Mouse (Mus musculus): Measurements from ENCODE around the gene Pld3. TPM values are rescaled to one million over a fixed set of nuclear protein-coding genes. Genes with fewer than 3 reads are reported as not detected.
"Not testable (repeated sequence)": the region's sequence is repeated elsewhere in the genome, so short reads cannot be mapped to it uniquely, and the experiment has no call there.

The Pld3 gene
- polyA plus RNA-seq, 1 experiment from 2014 or later = 78.8 TPM

DNA sequence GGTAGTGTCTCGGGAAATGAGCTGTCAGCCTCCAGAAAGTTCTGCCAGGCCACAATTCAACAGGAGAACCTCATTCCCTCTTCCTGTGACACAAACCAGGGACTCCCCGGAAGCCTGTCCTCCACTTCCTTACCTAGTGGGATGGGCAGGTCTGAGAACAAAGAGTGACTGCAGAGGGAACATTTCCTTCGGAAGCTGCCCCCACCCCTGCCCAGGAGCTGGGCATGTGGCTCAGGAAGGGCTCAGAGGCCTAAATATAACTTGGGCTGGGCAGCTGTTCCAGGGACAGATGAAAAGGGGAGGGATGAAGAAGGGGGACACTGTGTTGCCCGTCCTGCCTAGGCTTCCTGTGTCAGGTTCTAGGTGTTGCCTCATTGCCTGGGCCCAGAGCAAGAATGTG is 51.4 kb downstream of the Pld3 start:
- no peaks in the 10 kb centered on the region for H3K27me3 ChIP-seq (ENCODE audit: control insufficient read depth, insufficient read depth, low read length)
- H3K4me3 ChIP-seq (ENCODE audit: low read length) = no peak overlapping the region
- H3K27ac ChIP-seq (ENCODE audit: low read depth, low read length) = no peak overlapping the region
- no peaks in the 10 kb centered on the region for H3K36me3 ChIP-seq (ENCODE audit: control insufficient read depth, insufficient read depth, low read length)
- ATAC-seq (ENCODE audit: low FRiP score, low TSS enrichment) = no peak
- H3K4me2 ChIP-seq (replicated peaks; ENCODE audit: low read depth, low read length) = no peak overlapping the region
- 66% methylated on average over 4 of the region's 4 CpGs for WGBS
- H3K9me3 ChIP-seq (ENCODE audit: control insufficient read depth, low read length) = no peaks in the 10 kb centered on the region
- H3K4me1 ChIP-seq (ENCODE audit: control insufficient read depth, insufficient read depth, low read length) = peaks cover 1% of the 10 kb centered on the region
- no peak overlapping the region for H3K9ac ChIP-seq (ENCODE audit: low read depth, low read length)

DNA sequence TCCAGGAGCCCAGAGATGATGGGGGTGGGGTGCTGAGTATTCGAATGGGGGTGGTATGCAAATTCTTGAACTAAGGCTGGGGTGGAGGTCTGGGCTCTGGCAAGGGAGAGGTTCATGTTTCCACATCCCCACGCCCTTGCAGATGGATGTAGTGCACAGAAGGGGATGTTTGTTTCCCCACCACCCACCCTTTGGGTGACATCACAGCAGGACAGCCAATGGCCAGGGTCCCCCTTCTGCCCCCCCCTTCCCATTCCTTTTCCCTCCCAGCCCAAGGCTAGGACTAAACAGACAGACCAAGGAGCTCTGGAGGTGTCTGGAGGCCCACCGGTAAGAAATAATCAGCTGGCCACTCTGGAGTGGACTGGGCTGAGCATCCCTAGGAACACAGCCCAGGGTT is 54.0 kb downstream of the Pld3 start, which contains the start of gene Prx:
Gene Prx (plus strand): TSS at position 289 of the 400 bp plus-strand sequence.
- Histone ChIP-seq H3K4me3 (ENCODE audit: low read length) (no peak within 1 kb of the TSS), H3K9ac (ENCODE audit: low read depth, low read length) (no peak within 1 kb of the TSS), H3K27ac (ENCODE audit: low read depth, low read length) (no peak within 1 kb of the TSS), H3K27me3 (ENCODE audit: control insufficient read depth, insufficient read depth, low read length) (no peaks in the 10 kb centered on the region), H3K4me1 (ENCODE audit: control insufficient read depth, insufficient read depth, low read length) (no peaks in the 10 kb centered on the region), H3K36me3 (ENCODE audit: control insufficient read depth, insufficient read depth, low read length) (no peaks in the 10 kb centered on the region), H3K4me2 (replicated peaks; ENCODE audit: low read depth, low read length) (no peak within 1 kb of the TSS), H3K9me3 (ENCODE audit: control insufficient read depth, low read length) (no peaks in the 10 kb centered on the region)
- peak; percentile 59 for ATAC-seq (ENCODE audit: low FRiP score, low TSS enrichment)
- 43% methylated on average over 3 of the region's 3 CpGs for WGBS

DNA sequence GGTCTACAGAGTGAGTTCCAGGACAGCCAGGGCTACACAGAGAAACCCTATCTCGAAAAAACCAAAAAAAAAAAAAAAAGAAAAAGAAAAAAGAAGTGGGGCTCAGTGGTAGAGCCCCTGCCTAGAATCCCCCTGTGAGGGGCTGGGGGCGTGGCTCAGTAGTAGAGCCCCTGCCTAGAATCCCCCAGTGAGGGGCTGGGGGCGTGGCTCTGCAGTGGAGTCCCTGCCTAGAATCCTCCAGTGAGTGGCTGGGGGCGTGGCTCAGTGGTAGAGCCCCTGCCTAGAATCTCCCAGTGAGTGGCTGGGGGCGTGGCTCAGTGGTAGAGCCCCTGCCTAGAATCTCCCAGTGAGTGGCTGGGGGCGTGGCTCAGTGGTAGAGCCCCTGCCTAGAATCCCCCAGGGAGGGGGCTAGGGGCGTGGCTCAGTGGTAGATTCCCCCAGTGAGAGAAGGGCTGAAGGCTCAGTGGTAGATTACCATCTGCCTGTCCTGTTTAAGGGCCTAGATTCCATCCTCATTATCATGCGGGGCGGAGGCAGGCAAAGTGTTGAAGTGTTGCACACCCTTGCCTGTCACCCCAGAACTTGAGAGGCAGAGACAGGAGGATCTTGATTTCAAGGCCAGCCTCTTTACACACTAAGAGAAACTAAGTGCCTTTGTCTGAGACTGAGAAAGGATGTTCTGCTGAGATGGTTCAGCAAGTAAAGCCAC is 58.2 kb downstream of the Pld3 start:
- not testable (repeated sequence) for H3K4me2 ChIP-seq (replicated peaks; ENCODE audit: low read depth, low read length); H3K4me3 ChIP-seq (ENCODE audit: low read length); H3K9ac ChIP-seq (ENCODE audit: low read depth, low read length); H3K36me3 ChIP-seq (ENCODE audit: control insufficient read depth, insufficient read depth, low read length); H3K27ac ChIP-seq (ENCODE audit: low read depth, low read length); H3K27me3 ChIP-seq (ENCODE audit: control insufficient read depth, insufficient read depth, low read length); ATAC-seq (ENCODE audit: low FRiP score, low TSS enrichment); H3K9me3 ChIP-seq (ENCODE audit: control insufficient read depth, low read length)
- H3K4me1 ChIP-seq (ENCODE audit: control insufficient read depth, insufficient read depth, low read length) = peaks cover 11% of the 10 kb centered on the region; the same call in 1 of the 2 replicates
- WGBS = 92% methylated on average over 9 of the region's 9 CpGs

DNA sequence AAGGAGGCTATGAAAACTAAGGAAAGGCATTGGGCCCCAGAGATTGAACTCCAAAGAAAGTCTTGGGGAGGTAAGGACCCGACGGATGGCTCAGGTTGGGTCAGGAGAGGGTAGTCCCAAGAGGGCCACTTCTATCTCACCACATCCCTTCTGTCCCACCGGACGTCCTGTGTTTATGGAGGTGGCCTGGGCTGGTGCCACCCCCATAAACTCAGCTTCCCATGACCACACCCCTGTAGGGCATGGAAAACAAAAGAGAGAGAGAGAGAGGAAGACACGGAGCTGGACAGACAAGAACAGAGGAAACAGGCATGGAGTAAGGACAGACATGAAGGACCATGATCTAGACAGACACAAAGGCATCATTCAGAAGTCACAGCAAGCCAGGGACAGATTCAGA is 59.6 kb downstream of the Pld3 start:
- no peak for ATAC-seq (ENCODE audit: low FRiP score, low TSS enrichment)
- Histone ChIP-seq H3K9me3 (ENCODE audit: control insufficient read depth, low read length) (no peaks in the 10 kb centered on the region), H3K9ac (ENCODE audit: low read depth, low read length) (no peak overlapping the region), H3K27me3 (ENCODE audit: control insufficient read depth, insufficient read depth, low read length) (no peaks in the 10 kb centered on the region), H3K27ac (ENCODE audit: low read depth, low read length) (no peak overlapping the region), H3K4me1 (ENCODE audit: control insufficient read depth, insufficient read depth, low read length) (peaks cover 19% of the 10 kb centered on the region; the same call in 1 of the 2 replicates), H3K36me3 (ENCODE audit: control insufficient read depth, insufficient read depth, low read length) (peaks cover 8% of the 10 kb centered on the region), H3K4me2 (replicated peaks; ENCODE audit: low read depth, low read length) (no peak overlapping the region), H3K4me3 (ENCODE audit: low read length) (no peak overlapping the region)
- 86% methylated on average over 5 of the region's 5 CpGs for WGBS

DNA sequence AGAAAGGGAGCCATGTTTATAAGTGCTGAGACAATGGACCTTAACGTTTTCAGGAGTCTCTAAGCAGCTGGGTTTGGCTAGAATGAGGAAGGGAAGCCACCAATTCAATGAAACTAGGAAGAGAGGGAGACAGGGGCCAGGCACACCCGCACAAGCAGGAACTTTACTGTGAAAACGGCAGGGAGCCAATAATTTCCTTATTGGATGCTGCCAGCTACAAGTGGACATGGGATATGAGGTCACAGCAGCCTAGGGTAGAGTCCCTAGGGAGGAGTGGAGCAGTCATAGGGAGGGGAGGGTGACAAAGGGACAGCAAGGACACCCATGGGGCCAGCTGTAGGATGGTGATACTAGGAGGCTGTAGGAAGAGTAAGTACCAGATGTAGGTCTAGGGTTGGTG is 60.0 kb downstream of the Pld3 start:
- no peaks in the 10 kb centered on the region for H3K27me3 ChIP-seq (ENCODE audit: control insufficient read depth, insufficient read depth, low read length)
- H3K27ac ChIP-seq (ENCODE audit: low read depth, low read length) = no peak overlapping the region
- H3K36me3 ChIP-seq (ENCODE audit: control insufficient read depth, insufficient read depth, low read length) = peaks cover 8% of the 10 kb centered on the region
- no peak overlapping the region for H3K9ac ChIP-seq (ENCODE audit: low read depth, low read length)
- no peaks in the 10 kb centered on the region for H3K9me3 ChIP-seq (ENCODE audit: control insufficient read depth, low read length)
- no peak overlapping the region for H3K4me3 ChIP-seq (ENCODE audit: low read length)
- no peak for ATAC-seq (ENCODE audit: low FRiP score, low TSS enrichment)
- H3K4me1 ChIP-seq (ENCODE audit: control insufficient read depth, insufficient read depth, low read length) = peaks cover 19% of the 10 kb centered on the region; the same call in 1 of the 2 replicates
- no peak overlapping the region for H3K4me2 ChIP-seq (replicated peaks; ENCODE audit: low read depth, low read length)
- WGBS = 81% methylated on average over 3 of the region's 3 CpGs

DNA sequence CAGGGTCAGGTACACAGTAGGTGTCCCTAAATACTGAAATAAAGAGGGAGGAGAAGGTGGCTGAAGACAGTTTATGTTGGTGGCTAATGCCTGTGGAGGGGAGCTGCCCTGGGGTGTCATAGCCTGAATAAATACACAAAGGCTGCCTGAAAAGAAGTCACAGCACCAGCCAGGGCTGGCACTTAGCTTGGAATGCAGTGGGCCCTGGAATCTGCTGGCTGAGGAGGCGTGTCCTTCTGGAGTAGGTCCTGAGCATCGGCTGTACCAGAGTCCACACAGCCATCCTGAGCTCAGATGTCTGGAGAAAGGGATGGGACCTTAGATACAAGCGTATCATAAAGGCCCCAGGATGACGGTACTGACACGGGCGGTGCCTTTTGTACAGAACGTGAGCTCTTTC is 61.2 kb downstream of the Pld3 start:
- Histone ChIP-seq H3K9ac (ENCODE audit: low read depth, low read length) (no peak overlapping the region), H3K4me1 (ENCODE audit: control insufficient read depth, insufficient read depth, low read length) (peaks cover 19% of the 10 kb centered on the region; the same call in 1 of the 2 replicates), H3K4me2 (replicated peaks; ENCODE audit: low read depth, low read length) (no peak overlapping the region), H3K36me3 (ENCODE audit: control insufficient read depth, insufficient read depth, low read length) (peaks cover 8% of the 10 kb centered on the region), H3K9me3 (ENCODE audit: control insufficient read depth, low read length) (no peaks in the 10 kb centered on the region), H3K27me3 (ENCODE audit: control insufficient read depth, insufficient read depth, low read length) (no peaks in the 10 kb centered on the region), H3K4me3 (ENCODE audit: low read length) (no peak overlapping the region), H3K27ac (ENCODE audit: low read depth, low read length) (no peak overlapping the region)
- WGBS = 83% methylated on average over 7 of the region's 7 CpGs
- ATAC-seq (ENCODE audit: low FRiP score, low TSS enrichment) = no peak

DNA sequence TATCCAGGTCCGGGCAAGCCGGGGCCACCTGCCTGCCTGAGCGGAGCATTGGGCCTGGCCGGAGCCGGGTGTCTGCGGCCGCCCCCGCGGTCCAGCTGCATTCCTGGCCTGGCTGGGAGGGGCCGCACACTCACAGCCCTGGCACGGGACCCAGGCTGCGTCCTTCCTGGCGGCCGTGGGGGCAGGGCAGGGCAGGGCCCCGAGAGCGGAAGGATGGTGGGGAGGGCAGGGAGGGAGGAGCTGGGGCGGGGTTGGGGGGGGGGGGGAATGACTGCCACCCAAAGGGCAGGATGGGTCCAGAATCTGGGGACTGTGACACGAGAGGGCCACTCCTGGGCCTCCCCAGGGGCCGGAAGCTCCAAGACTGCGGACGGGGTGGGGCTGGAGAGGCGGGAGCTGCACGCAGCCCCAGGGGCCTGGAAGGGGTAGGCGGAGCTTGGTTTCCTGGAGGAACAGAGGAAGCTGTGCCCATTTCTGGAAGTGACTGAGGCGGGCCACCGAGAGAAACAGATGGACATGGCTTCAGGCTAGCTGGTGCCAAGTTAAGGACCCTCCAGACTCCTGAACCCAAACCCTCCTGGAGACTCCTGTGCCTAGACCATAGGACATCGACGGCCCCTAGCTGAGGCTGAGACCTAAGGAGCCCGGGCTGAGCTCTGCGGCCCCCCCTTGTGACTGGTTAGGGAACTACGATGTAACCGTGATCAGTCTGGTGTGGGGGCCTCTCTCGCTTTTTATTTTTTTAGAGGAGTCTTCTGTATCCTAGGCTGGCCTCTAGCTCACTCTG is 62.3 kb downstream of the Pld3 start:
- Histone ChIP-seq H3K36me3 (ENCODE audit: control insufficient read depth, insufficient read depth, low read length) (peaks cover 8% of the 10 kb centered on the region), H3K4me2 (replicated peaks; ENCODE audit: low read depth, low read length) (peak overlapping the region; percentile 60), H3K9me3 (ENCODE audit: control insufficient read depth, low read length) (no peaks in the 10 kb centered on the region), H3K4me3 (ENCODE audit: low read length) (peak overlapping the region; percentile 35), H3K27ac (ENCODE audit: low read depth, low read length) (peak overlapping the region; percentile 94), H3K9ac (ENCODE audit: low read depth, low read length) (peak overlapping the region; percentile 55), H3K4me1 (ENCODE audit: control insufficient read depth, insufficient read depth, low read length) (peaks cover 19% of the 10 kb centered on the region; the same call in 1 of the 2 replicates), H3K27me3 (ENCODE audit: control insufficient read depth, insufficient read depth, low read length) (no peaks in the 10 kb centered on the region)
- under 1% methylated on average over 32 of the region's 33 CpGs for whole genome bisulfite sequencing
- peak; percentile 82 for ATAC-seq (ENCODE audit: low FRiP score, low TSS enrichment)

DNA sequence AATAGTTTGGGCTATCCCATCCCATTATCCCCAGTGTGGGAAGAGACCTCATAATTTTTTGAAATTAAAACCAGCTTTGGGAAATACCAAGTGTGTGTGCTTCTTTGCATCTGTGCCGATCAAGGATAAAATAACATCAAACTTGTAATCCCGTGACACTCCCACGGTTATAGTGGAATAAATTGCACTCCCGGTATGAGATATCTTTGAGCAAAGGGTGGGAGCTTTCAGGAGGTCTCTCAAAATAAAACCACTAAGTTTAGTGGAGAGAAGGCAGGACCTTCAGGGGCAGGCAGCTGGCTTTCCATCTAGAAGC is 62.8 kb downstream of the Pld3 start:
- Histone ChIP-seq H3K9me3 (ENCODE audit: control insufficient read depth, low read length) (no peaks in the 10 kb centered on the region), H3K4me3 (ENCODE audit: low read length) (peak overlapping the region; percentile 35), H3K27ac (ENCODE audit: low read depth, low read length) (peak overlapping the region; percentile 94), H3K27me3 (ENCODE audit: control insufficient read depth, insufficient read depth, low read length) (no peaks in the 10 kb centered on the region), H3K36me3 (ENCODE audit: control insufficient read depth, insufficient read depth, low read length) (peaks cover 8% of the 10 kb centered on the region), H3K4me1 (ENCODE audit: control insufficient read depth, insufficient read depth, low read length) (peaks cover 19% of the 10 kb centered on the region; the same call in 1 of the 2 replicates), H3K9ac (ENCODE audit: low read depth, low read length) (peak overlapping the region; percentile 55), H3K4me2 (replicated peaks; ENCODE audit: low read depth, low read length) (peak overlapping the region; percentile 60)
- no peak for ATAC-seq (ENCODE audit: low FRiP score, low TSS enrichment)
- 20% methylated on average over 4 of the region's 4 CpGs for WGBS

DNA sequence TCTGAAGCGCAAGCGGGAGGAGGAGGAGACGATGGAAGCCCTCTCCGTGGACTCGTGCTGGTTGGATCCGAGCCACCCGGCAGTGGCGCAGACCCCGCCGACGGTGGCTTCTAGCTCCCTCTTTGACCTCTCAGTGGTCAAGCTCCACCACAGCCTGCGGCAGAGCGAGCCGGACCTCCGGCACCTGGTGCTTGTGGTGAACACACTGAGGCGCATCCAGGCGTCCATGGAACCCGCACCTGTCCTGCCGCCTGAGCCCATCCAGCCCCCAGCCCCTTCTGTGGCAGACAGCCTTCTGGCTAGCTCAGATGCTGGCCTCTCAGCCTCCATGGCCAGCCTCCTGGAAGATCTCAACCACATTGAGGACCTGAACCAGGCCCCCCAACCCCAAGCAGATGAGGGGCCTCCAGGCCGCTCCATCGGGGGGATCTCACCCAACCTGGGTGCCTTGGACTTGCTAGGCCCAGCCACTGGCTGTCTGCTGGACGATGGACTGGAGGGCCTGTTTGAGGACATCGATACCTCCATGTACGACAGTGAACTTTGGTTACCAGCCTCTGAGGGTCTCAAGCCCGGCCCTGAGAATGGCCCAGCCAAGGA is 63.6 kb downstream of the Pld3 start:
- ATAC-seq (ENCODE audit: low FRiP score, low TSS enrichment) = no peak
- no peak overlapping the region for H3K9ac ChIP-seq (ENCODE audit: low read depth, low read length)
- H3K4me2 ChIP-seq (replicated peaks; ENCODE audit: low read depth, low read length) = no peak overlapping the region
- H3K4me1 ChIP-seq (ENCODE audit: control insufficient read depth, insufficient read depth, low read length) = peaks cover 19% of the 10 kb centered on the region; the same call in 1 of the 2 replicates
- peak overlapping the region; percentile 94; the same call in 1 of the 2 replicates for H3K27ac ChIP-seq (ENCODE audit: low read depth, low read length)
- H3K9me3 ChIP-seq (ENCODE audit: control insufficient read depth, low read length) = no peaks in the 10 kb centered on the region
- 91% methylated on average over 24 of the region's 25 CpGs for WGBS
- peaks cover 8% of the 10 kb centered on the region for H3K36me3 ChIP-seq (ENCODE audit: control insufficient read depth, insufficient read depth, low read length)
- no peak overlapping the region for H3K4me3 ChIP-seq (ENCODE audit: low read length)
- no peaks in the 10 kb centered on the region for H3K27me3 ChIP-seq (ENCODE audit: control insufficient read depth, insufficient read depth, low read length)
